Mouse (Mus musculus) erythroblast, embryonic 14.5 days (primary cell): ENCODE data around the gene Ass1.

ENCODE experiments used
- GATA1 ChIP-seq: IDR thresholded peaks from 2 replicates; pipeline ENCODE4 v1.6.1; 2012; ENCODE audit warnings: low read length, inconsistent platforms, mixed read lengths
- TAL1 ChIP-seq: IDR thresholded peaks from 3 replicates; pipeline ENCODE4 v1.6.1; 2012; ENCODE audit warnings: low read length, inconsistent platforms, mixed read lengths

GRCm38 (mm10) chr2:31550503-31550902 lies 80.5 kb downstream of the Ass1 start:
- TF ChIP-seq GATA1 (no peak), TAL1 (no peak)
